14 mouse cellular contexts compared by ENCODE assay signal in genomic region chr10:12853776-12854175, GRCm38 (mm10). TPM values are rescaled to one million over a fixed set of nuclear protein-coding genes. Genes with fewer than 3 reads are reported as not detected.
A peak's percentile ranks its signal among the peaks of the same experiment; 100 is the strongest.
DNase-seq lines count a peak whose midpoint lies in the region; ATAC-seq and TF ChIP-seq lines count a peak whose summit lies in the region.
"Had no signal": no experiment of that assay in that cellular context is flagged by ENCODE, and none has a peak within 500 bp of the region (broad histone marks: within the 10 kb centered on the region; RNA-seq: fewer than 3 reads in every experiment).

No protein-coding gene starts in this region.

- H3K9ac ChIP-seq in heart, embryonic 12.5 days: no peak overlapping the region
- H3K9ac ChIP-seq in limb, embryonic 13.5 days: 0 out of 2 replicates have a peak overlapping the region, but pooled peaks have one; percentile 19
- H3K9ac ChIP-seq in stomach, postnatal 0 days (ENCODE audit: low read length): no peak overlapping the region
- no peak overlapping the region for H3K9ac ChIP-seq in hindbrain, embryonic 13.5 days
- H3K9ac ChIP-seq: midbrain, embryonic 15.5 days; neural tube, embryonic 12.5 days had no signal

- 49% methylated on average over 6 of the region's 6 CpGs for WGBS in heart, embryonic 12.5 days
- 83% methylated on average over 6 of the region's 6 CpGs for WGBS in limb, embryonic 13.5 days
- 78% methylated on average over 6 of the region's 6 CpGs for WGBS in limb, embryonic 10.5 days
- 74% methylated on average over 6 of the region's 6 CpGs for WGBS in stomach, postnatal 0 days
- WGBS in thymus, adult 2 months: 96% methylated on average over 6 of the region's 6 CpGs
- WGBS in hindbrain, embryonic 13.5 days: 81% methylated on average over 6 of the region's 6 CpGs

- no peaks in the 10 kb centered on the region for H3K9me3 ChIP-seq in heart, embryonic 12.5 days (replicated peaks)
- no peaks in the 10 kb centered on the region for H3K9me3 ChIP-seq in limb, embryonic 13.5 days
- no peaks in the 10 kb centered on the region for H3K9me3 ChIP-seq in limb, embryonic 10.5 days (replicated peaks)
- H3K9me3 ChIP-seq in stomach, postnatal 0 days (ENCODE audit: control insufficient read depth, low read length): no peaks in the 10 kb centered on the region
- no peaks in the 10 kb centered on the region for H3K9me3 ChIP-seq in hindbrain, embryonic 13.5 days
- H3K9me3 ChIP-seq: midbrain, embryonic 15.5 days; neural tube, embryonic 12.5 days had no signal

- no peak for TF ChIP-seq POLR2A in thymus, adult 2 months (IDR thresholded peaks at IDR 0.05; ENCODE audit: control insufficient read depth, extremely low read depth, insufficient read depth, low read length, poor library complexity)

- no peak for TF ChIP-seq EP300 in stomach, postnatal 0 days (optimal IDR thresholded peaks at IDR 0.05)

- no peak overlapping the region for H3K4me2 ChIP-seq in heart, embryonic 12.5 days
- no peak overlapping the region for H3K4me2 ChIP-seq in limb, embryonic 13.5 days (replicated peaks)
- H3K4me2 ChIP-seq in stomach, postnatal 0 days (replicated peaks; ENCODE audit: low read depth): no peak overlapping the region
- no peak overlapping the region for H3K4me2 ChIP-seq in hindbrain, embryonic 13.5 days
- H3K4me2 ChIP-seq: midbrain, embryonic 15.5 days; neural tube, embryonic 12.5 days had no signal

- H3K4me1 ChIP-seq in heart, embryonic 12.5 days (replicated peaks): peaks cover 55% of the 10 kb centered on the region
- peaks cover 15% of the 10 kb centered on the region for H3K4me1 ChIP-seq in limb, embryonic 13.5 days
- peaks cover 1% of the 10 kb centered on the region; the same call in 1 of the 2 replicates for H3K4me1 ChIP-seq in limb, embryonic 10.5 days
- no peaks in the 10 kb centered on the region for H3K4me1 ChIP-seq in stomach, postnatal 0 days (replicated peaks; ENCODE audit: control insufficient read depth, insufficient read depth)
- H3K4me1 ChIP-seq in thymus, adult 2 months (replicated peaks; ENCODE audit: control insufficient read depth, insufficient read depth, low read length): peaks cover 3% of the 10 kb centered on the region; the same call in 1 of the 2 replicates
- H3K4me1 ChIP-seq in hindbrain, embryonic 13.5 days (replicated peaks): 0 out of 2 replicates have a peak, but pooled peaks cover 3% of the 10 kb centered on the region
- H3K4me1 ChIP-seq: midbrain, embryonic 15.5 days; neural tube, embryonic 12.5 days had no signal

- no peak for TF ChIP-seq CTCF in stomach, postnatal 0 days (IDR thresholded peaks at IDR 0.05; ENCODE audit: low read depth)
- TF ChIP-seq CTCF in thymus, adult 2 months (IDR thresholded peaks at IDR 0.05; ENCODE audit: borderline replicate concordance, control insufficient read depth, extremely low read depth, insufficient read depth, low read length, poor library complexity): no peak

- H3K4me3 ChIP-seq in heart, embryonic 12.5 days: no peak overlapping the region
- no peak overlapping the region for H3K4me3 ChIP-seq in limb, embryonic 13.5 days
- H3K4me3 ChIP-seq in limb, embryonic 10.5 days: no peak overlapping the region
- no peak overlapping the region for H3K4me3 ChIP-seq in stomach, postnatal 0 days (ENCODE audit: low read depth, low read length)
- no peak overlapping the region for H3K4me3 ChIP-seq in thymus, adult 2 months (ENCODE audit: control insufficient read depth, insufficient read depth, low read length)
- no peak overlapping the region for H3K4me3 ChIP-seq in hindbrain, embryonic 13.5 days
- H3K4me3 ChIP-seq: midbrain, embryonic 15.5 days; neural tube, embryonic 12.5 days had no signal

- intact Hi-C loops in heart, postnatal 10 days (cut with DNase I): no loop called here

- H3K36me3 ChIP-seq in heart, embryonic 12.5 days: peaks cover 4% of the 10 kb centered on the region; the same call in 1 of the 2 replicates
- peaks cover 5% of the 10 kb centered on the region for H3K36me3 ChIP-seq in limb, embryonic 13.5 days
- H3K36me3 ChIP-seq in limb, embryonic 10.5 days: no peaks in the 10 kb centered on the region
- H3K36me3 ChIP-seq in stomach, postnatal 0 days (ENCODE audit: control insufficient read depth, insufficient read depth, low read length): no peaks in the 10 kb centered on the region
- no peaks in the 10 kb centered on the region for H3K36me3 ChIP-seq in thymus, adult 2 months (ENCODE audit: control insufficient read depth, insufficient read depth, low read length)
- H3K36me3 ChIP-seq in hindbrain, embryonic 13.5 days: no peaks in the 10 kb centered on the region
- H3K36me3 ChIP-seq: midbrain, embryonic 15.5 days; neural tube, embryonic 12.5 days had no signal

- peak overlapping the region; percentile 4 for H3K27ac ChIP-seq in heart, embryonic 12.5 days (ENCODE audit: poor library complexity, severe bottlenecking)
- no peak overlapping the region for H3K27ac ChIP-seq in limb, embryonic 13.5 days
- no peak overlapping the region for H3K27ac ChIP-seq in limb, embryonic 10.5 days
- peak overlapping the region; percentile 80 for H3K27ac ChIP-seq in stomach, postnatal 0 days (replicated peaks)
- no peak overlapping the region for H3K27ac ChIP-seq in thymus, adult 2 months (ENCODE audit: control insufficient read depth, insufficient read depth, low read length)
- H3K27ac ChIP-seq in hindbrain, embryonic 13.5 days: no peak overlapping the region
- H3K27ac ChIP-seq: midbrain, embryonic 15.5 days; neural tube, embryonic 12.5 days had no signal

- no peak for DNase-seq in heart, postnatal 10 days
- no peak for DNase-seq in limb, embryonic 10.5 days (ENCODE audit: low spot score)
- DNase-seq in cerebellum, adult 9-10 months: peak; percentile 60
- DNase-seq in stomach, postnatal 0 days (ENCODE audit: low spot score): no peak
- DNase-seq in thymus, adult 2 months: no peak
- DNase-seq: embryo, embryonic 11 days; liver; right cerebral cortex, adult 18-20 months; thymus, postnatal 36 days had no signal

- H3K27me3 ChIP-seq in heart, embryonic 12.5 days (replicated peaks): no peaks in the 10 kb centered on the region
- H3K27me3 ChIP-seq in limb, embryonic 13.5 days: no peaks in the 10 kb centered on the region
- H3K27me3 ChIP-seq in limb, embryonic 10.5 days (ENCODE audit: low read depth, poor library complexity, severe bottlenecking): no peaks in the 10 kb centered on the region
- no peaks in the 10 kb centered on the region for H3K27me3 ChIP-seq in stomach, postnatal 0 days (ENCODE audit: control insufficient read depth, insufficient read depth, low read length)
- no peaks in the 10 kb centered on the region for H3K27me3 ChIP-seq in thymus, adult 2 months (ENCODE audit: control insufficient read depth, insufficient read depth, low read length)
- H3K27me3 ChIP-seq in hindbrain, embryonic 13.5 days: no peaks in the 10 kb centered on the region
- H3K27me3 ChIP-seq: midbrain, embryonic 15.5 days; neural tube, embryonic 12.5 days had no signal

- no peak for ATAC-seq in heart, embryonic 12.5 days (ENCODE audit: insufficient number of reproducible peaks, low FRiP score)
- no peak for ATAC-seq in limb, embryonic 13.5 days (ENCODE audit: low FRiP score, low read depth)
- no peak for ATAC-seq in stomach, postnatal 0 days (ENCODE audit: low FRiP score, low TSS enrichment)
- ATAC-seq in hindbrain, embryonic 13.5 days (ENCODE audit: low FRiP score): no peak
- ATAC-seq: midbrain, embryonic 15.5 days had no signal

RNA-seq across cellular contexts. Expression of gene Utrn, which starts 15.4 kb away (rescaled TPM):
- polyA plus RNA-seq in heart, embryonic 12.5 days (2016; fragmentation: Nextera tagmentation; extraction: Ambion mirVana): 66.8 and 69.2 TPM in 2 replicates
- 10 to 100 TPM; 77.6 to 80.3 TPM for total RNA-seq in heart, postnatal 10 days (2021)
- 89.9 and 90.2 TPM in 2 replicates for polyA plus RNA-seq in limb, embryonic 13.5 days (2015; fragmentation: Nextera tagmentation; extraction: Ambion mirVana)
- 40.2 and 49.0 TPM in 2 replicates for polyA plus RNA-seq in limb, embryonic 10.5 days (2016; fragmentation: Nextera tagmentation; extraction: Ambion mirVana)
- 33.8 and 40.4 TPM in 2 replicates for polyA plus RNA-seq in stomach, postnatal 0 days (2015; fragmentation: Nextera tagmentation; extraction: Ambion mirVana)
- 25.7 and 30.3 TPM in 2 replicates for polyA plus RNA-seq in thymus, adult 2 months (2012; rRNA removed)
- polyA plus RNA-seq in hindbrain, embryonic 13.5 days (2015; fragmentation: Nextera tagmentation; extraction: Ambion mirVana): 30.1 and 31.4 TPM in 2 replicates

Comparison
In these comparisons a context has a peak if more than half of its experiments do, and no peak if none do; other contexts are left out.
1. H3K27ac ChIP-seq: peak in heart, embryonic 12.5 days (single experiment) and stomach, postnatal 0 days (single experiment); none in limb, embryonic 13.5 days (single experiment), limb, embryonic 10.5 days (single experiment), thymus, adult 2 months (single experiment) and hindbrain, embryonic 13.5 days (single experiment).